Mouse (Mus musculus) bone marrow, adult 2 months (tissue): ENCODE measurements around the gene Actr1a.

ENCODE experiments used
- CTCF ChIP-seq: fragments of 200-500 bp; IDR thresholded peaks from 2 replicates; pipeline ENCODE4 v1.5.1; 2011; ENCODE audit warnings: low read length, control low read depth; ENCODE audit not compliant: control insufficient read depth, insufficient read depth
- POLR2A ChIP-seq: fragments of 200-500 bp; IDR thresholded peaks from 2 replicates; pipeline ENCODE4 v1.6.1; 2011; ENCODE audit warnings: low read depth, mild to moderate bottlenecking, control low read depth, low read length, borderline replicate concordance; ENCODE audit not compliant: control insufficient read depth

GRCm38 (mm10) chr19:46349550-46349949, 46.0 kb downstream of the Actr1a start:
- TF ChIP-seq CTCF (no peak), POLR2A (no peak)
